Mouse (Mus musculus): ENCODE data around the gene Trmt61a. TPM values are rescaled to one million over a fixed set of nuclear protein-coding genes. Genes with fewer than 3 reads are reported as not detected.
"Not testable (repeated sequence)": the region's sequence is repeated elsewhere in the genome, so short reads cannot be mapped to it uniquely, and the experiment has no call there.

Gene Trmt61a
- polyA plus RNA-seq, 1 experiment from 2014 or later = 10.4 TPM

DNA sequence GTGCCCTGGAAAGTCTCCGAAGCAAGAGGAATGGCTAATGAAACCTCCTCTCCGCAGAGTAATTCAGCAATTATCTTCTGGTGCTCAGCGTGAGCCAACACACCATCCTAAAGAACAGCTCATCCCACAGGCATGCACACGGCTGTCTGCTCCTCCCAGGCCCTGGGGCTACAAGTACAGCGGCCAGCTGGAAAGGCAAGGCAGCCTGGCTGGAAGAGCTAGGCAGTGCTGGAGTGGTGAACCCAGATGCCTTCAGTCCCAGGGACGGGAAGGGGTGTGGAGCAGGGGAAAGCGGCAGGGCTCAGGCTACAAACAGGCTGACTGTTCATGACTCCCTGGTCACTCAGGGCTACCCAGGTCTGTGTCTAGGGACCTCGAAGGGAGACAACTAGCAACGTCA is 26.7 kb downstream of the Trmt61a start:
- ATAC-seq (replicated peaks) = no peak
- Histone ChIP-seq H3K27me3 (replicated peaks) (no peaks in the 10 kb centered on the region), H3K4me3 (no peak overlapping the region), H3K9me3 (no peaks in the 10 kb centered on the region), H3K4me1 (no peaks in the 10 kb centered on the region), H3K36me3 (replicated peaks) (peaks cover 10% of the 10 kb centered on the region), H3K9ac (no peak overlapping the region), H3K4me2 (no peak overlapping the region), H3K27ac (no peak overlapping the region)
- WGBS = 55% methylated on average over 9 of the region's 9 CpGs

DNA sequence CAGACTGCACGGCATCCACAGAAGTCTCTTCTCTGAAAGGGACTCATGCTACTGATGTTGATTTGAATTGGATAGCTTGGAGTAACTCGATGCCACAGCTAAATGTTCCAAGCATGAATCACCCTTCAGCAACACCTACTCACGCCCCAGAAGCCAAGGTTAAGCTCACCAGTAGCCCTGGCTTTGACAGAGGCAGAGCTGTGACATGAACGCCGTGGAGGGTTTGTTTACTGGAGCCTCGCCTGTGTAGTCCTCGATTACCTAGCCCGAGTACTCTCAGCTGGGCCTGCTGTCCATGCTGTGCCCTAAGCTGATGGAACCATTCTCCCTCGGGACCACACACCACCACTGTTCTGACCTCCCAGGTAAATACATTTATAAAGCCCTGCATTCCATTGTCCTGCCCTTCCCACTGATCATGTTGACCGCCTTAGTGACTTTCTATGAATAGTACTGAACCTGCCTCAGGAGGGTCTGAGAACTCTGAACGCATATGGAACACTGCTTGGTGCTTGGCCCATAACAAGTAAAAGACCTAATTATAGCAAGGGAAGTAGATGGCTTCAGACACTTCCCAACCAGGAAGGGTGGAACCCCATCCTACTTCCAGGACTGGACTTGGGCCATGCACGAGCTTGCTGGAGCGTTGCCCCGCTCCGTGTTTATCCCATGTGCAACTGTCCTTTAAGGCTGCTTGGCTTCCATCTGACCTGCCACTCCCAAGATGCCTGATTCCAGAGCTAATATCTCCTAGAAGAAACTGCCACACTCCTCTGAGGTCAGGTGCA is 27.5 kb downstream of the Trmt61a start:
- Histone ChIP-seq H3K27ac (no peak overlapping the region), H3K4me1 (no peaks in the 10 kb centered on the region), H3K4me2 (no peak overlapping the region), H3K27me3 (replicated peaks) (no peaks in the 10 kb centered on the region), H3K36me3 (replicated peaks) (peaks cover 17% of the 10 kb centered on the region), H3K9ac (no peak overlapping the region), H3K4me3 (no peak overlapping the region), H3K9me3 (no peaks in the 10 kb centered on the region)
- WGBS = 80% methylated on average over 15 of the region's 15 CpGs
- ATAC-seq (replicated peaks) = no peak

DNA sequence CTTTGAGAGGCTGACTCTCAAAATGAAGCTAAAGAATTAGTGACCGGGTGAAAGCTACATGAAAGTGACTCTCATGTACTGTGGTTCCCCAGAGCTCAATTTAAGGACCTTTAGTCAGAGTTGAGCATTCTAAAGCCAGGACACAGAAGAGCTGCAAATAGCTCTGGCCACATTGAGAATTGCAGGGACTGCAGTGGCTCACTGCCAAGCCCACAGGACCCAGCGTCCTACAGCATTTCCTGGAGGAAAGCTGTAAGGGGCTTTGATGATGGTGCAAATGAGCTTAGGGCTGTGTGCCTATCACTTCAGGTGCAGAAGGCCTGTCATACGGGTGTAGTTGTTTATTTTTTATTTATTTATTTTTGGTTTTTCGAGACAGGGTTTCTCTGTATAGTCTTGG is 30.3 kb downstream of the Trmt61a start:
- H3K4me3 ChIP-seq = no peak overlapping the region
- H3K4me2 ChIP-seq = no peak overlapping the region
- H3K36me3 ChIP-seq (replicated peaks) = peaks cover 23% of the 10 kb centered on the region
- no peak for ATAC-seq (replicated peaks)
- no peak overlapping the region for H3K9ac ChIP-seq
- no peaks in the 10 kb centered on the region for H3K9me3 ChIP-seq
- no peak overlapping the region for H3K27ac ChIP-seq
- WGBS = 81% methylated on average over 4 of the region's 4 CpGs
- H3K27me3 ChIP-seq (replicated peaks) = no peaks in the 10 kb centered on the region
- peaks cover 11% of the 10 kb centered on the region for H3K4me1 ChIP-seq

- WGBS = 93% methylated on average over 10 of the region's 10 CpGs
- Histone ChIP-seq H3K27ac (no peak overlapping the region), H3K4me3 (no peak overlapping the region), H3K9ac (no peak overlapping the region), H3K4me2 (no peak overlapping the region), H3K36me3 (replicated peaks) (peaks cover 23% of the 10 kb centered on the region), H3K4me1 (peaks cover 25% of the 10 kb centered on the region), H3K9me3 (no peaks in the 10 kb centered on the region), H3K27me3 (replicated peaks) (no peaks in the 10 kb centered on the region)
- no peak for ATAC-seq (replicated peaks)
These were observed 32.2 kb downstream of the Trmt61a start for GRCm38 (mm10) chr12:111710091-111710490.

DNA sequence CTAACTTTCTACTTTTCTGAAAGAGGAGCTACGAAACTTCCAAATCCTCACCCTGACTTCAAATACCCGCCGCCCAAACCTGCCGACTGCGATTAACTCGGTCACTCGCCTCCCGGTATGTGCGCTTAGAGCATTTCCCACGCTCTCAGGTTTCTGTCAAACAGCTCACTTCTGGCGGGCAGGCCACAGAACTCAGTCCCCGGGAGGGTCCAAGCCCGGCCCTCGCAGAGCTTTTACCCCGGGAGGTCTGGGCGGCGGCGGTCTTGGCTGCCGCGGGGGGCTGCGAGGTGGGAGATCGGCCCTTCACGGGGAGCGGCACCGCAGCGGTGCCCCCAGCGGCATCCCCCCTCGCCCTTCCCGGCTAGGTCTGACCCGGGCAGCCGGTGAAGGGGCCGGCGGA is 34.6 kb downstream of the Trmt61a start:
- Histone ChIP-seq H3K27ac (peak overlapping the region; percentile 86), H3K4me1 (peaks cover 25% of the 10 kb centered on the region), H3K9me3 (no peaks in the 10 kb centered on the region), H3K36me3 (replicated peaks) (peaks cover 23% of the 10 kb centered on the region), H3K4me2 (peak overlapping the region; percentile 71), H3K9ac (peak overlapping the region; percentile 85), H3K27me3 (replicated peaks) (no peaks in the 10 kb centered on the region), H3K4me3 (peak overlapping the region; percentile 83)
- WGBS = under 1% methylated on average over 32 of the region's 33 CpGs
- peak; percentile 22; the same call in 1 of the 2 replicates for ATAC-seq (replicated peaks)

DNA sequence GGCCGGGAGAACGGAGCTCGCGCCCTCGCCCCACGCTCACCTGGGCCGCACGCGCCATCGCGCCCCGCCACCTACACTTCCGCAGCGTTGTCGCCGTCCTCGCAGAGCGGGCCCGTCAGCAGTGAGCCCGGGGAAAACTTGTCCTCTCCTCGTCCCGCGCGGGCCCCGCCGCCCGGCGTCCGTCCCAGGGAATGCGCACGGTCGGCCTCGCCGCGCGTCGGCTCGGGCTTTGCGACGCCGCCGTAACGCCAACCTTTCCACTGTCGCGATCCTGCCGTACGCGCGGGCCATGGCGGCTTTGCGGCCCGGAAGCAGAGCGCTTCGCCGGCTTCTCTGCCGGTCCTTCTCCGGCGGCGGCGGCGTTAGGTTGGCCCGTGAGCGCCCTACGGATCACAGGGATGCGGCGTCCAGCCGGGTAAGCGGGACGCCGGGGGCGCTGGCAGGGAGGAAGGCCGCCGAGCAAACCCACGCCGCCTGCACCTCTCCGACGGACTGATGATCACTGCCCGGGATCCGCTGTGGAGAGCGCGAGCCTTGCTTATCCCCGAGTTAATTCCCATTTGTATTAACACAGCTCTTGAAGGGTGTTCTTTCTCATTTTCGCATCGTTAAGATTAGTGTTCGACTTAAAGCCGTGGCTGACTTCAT is 35.2 kb downstream of the Trmt61a start, which contains the start of the genes Bag5 and Apopt1:
Bag5 (minus strand) TSS at position 254 of the 648 bp plus-strand sequence.
Apopt1 (plus strand) TSS at position 258 of the 648 bp plus-strand sequence.
- H3K4me3 ChIP-seq = peak within 1 kb of the TSS; percentile 83
- H3K4me1 ChIP-seq = peaks cover 26% of the 10 kb centered on the region
- H3K27ac ChIP-seq = peak within 1 kb of the TSS; percentile 86
- H3K4me2 ChIP-seq = peak within 1 kb of the TSS; percentile 71
- peak within 1 kb of the TSS; percentile 85 for H3K9ac ChIP-seq
- no peaks in the 10 kb centered on the region for H3K9me3 ChIP-seq
- H3K27me3 ChIP-seq (replicated peaks) = no peaks in the 10 kb centered on the region
- under 1% methylated on average over 85 of the region's 86 CpGs for WGBS
- ATAC-seq (replicated peaks) = peak; percentile 97
- H3K36me3 ChIP-seq (replicated peaks) = peaks cover 23% of the 10 kb centered on the region

- H3K4me1 ChIP-seq = peaks cover 32% of the 10 kb centered on the region
- 74% methylated on average over 6 of the region's 6 CpGs for WGBS
These were observed 36.0 kb downstream of the Trmt61a start for GRCm38 (mm10) chr12:111713880-111714279.

GRCm38 (mm10) chr12:111716505-111716904 is 38.6 kb downstream of the Trmt61a start:
- no peaks in the 10 kb centered on the region for H3K36me3 ChIP-seq (replicated peaks)
- no peak overlapping the region for H3K27ac ChIP-seq
- ATAC-seq (replicated peaks) = no peak
- H3K27me3 ChIP-seq (replicated peaks) = no peaks in the 10 kb centered on the region
- no peak overlapping the region for H3K4me3 ChIP-seq
- no peak overlapping the region for H3K4me2 ChIP-seq
- 96% methylated on average over 7 of the region's 7 CpGs for WGBS
- H3K9me3 ChIP-seq = no peaks in the 10 kb centered on the region
- H3K4me1 ChIP-seq = peaks cover 29% of the 10 kb centered on the region
- H3K9ac ChIP-seq = no peak overlapping the region

More at GRCm38 (mm10) chr12:111713880-111714279, 36.0 kb downstream of the Trmt61a start:
- Histone ChIP-seq H3K4me2 (peak overlapping the region; percentile 71), H3K36me3 (replicated peaks) (peaks cover 19% of the 10 kb centered on the region), H3K9ac (peak overlapping the region; percentile 85; the same call in 1 of the 2 replicates), H3K4me3 (peak overlapping the region; percentile 83)
- not testable (repeated sequence) for H3K27me3 ChIP-seq (replicated peaks); H3K27ac ChIP-seq; ATAC-seq (replicated peaks); H3K9me3 ChIP-seq

- no peak for ATAC-seq (replicated peaks)
- peaks cover 2% of the 10 kb centered on the region; the same call in 1 of the 2 replicates for H3K36me3 ChIP-seq (replicated peaks)
- H3K27ac ChIP-seq = peak overlapping the region; percentile 36
- H3K4me3 ChIP-seq = no peak overlapping the region
- 38% methylated on average over 8 of the region's 8 CpGs for WGBS
- H3K9me3 ChIP-seq = no peaks in the 10 kb centered on the region
- H3K4me2 ChIP-seq = no peak overlapping the region
- H3K27me3 ChIP-seq (replicated peaks) = no peaks in the 10 kb centered on the region
- peaks cover 21% of the 10 kb centered on the region for H3K4me1 ChIP-seq
- no peak overlapping the region for H3K9ac ChIP-seq
These were observed 40.8 kb downstream of the Trmt61a start for GRCm38 (mm10) chr12:111718656-111719055.

- H3K36me3 ChIP-seq (replicated peaks) = peaks cover 3% of the 10 kb centered on the region; the same call in 1 of the 2 replicates
- H3K4me3 ChIP-seq = no peak overlapping the region
- no peak overlapping the region for H3K9ac ChIP-seq
- ATAC-seq (replicated peaks) = no peak
- peaks cover 7% of the 10 kb centered on the region for H3K4me1 ChIP-seq
- H3K4me2 ChIP-seq = no peak overlapping the region
- no peak overlapping the region for H3K27ac ChIP-seq
- H3K27me3 ChIP-seq (replicated peaks) = no peaks in the 10 kb centered on the region
- WGBS = 84% methylated on average over 4 of the region's 4 CpGs
- no peaks in the 10 kb centered on the region for H3K9me3 ChIP-seq
These were observed 42.3 kb downstream of the Trmt61a start for GRCm38 (mm10) chr12:111720222-111720621.

DNA sequence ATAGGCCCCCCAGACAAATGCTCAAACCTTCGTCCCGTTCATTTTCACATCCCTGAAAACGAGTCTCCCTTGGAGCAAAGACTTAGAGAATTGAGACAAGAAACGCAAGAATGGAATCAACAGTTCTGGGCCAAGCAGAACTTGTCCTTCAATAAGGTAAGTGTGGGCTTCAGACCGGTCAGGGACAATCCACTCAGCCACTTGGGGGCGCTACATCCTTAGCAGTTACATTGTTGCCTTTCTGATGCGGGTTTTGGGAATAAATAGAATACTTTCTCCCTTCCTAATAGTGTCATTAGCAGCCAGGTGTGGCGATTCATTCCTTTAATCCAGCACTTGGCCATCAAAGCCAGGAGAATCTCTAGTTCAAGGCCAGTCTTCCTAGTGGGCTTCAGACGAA is 44.7 kb downstream of the Trmt61a start:
- no peaks in the 10 kb centered on the region for H3K9me3 ChIP-seq
- H3K27ac ChIP-seq = no peak overlapping the region
- ATAC-seq (replicated peaks) = no peak
- WGBS = 67% methylated on average over 9 of the region's 9 CpGs
- peaks cover 7% of the 10 kb centered on the region for H3K4me1 ChIP-seq
- no peak overlapping the region for H3K9ac ChIP-seq
- H3K36me3 ChIP-seq (replicated peaks) = peaks cover 3% of the 10 kb centered on the region; the same call in 1 of the 2 replicates
- H3K27me3 ChIP-seq (replicated peaks) = no peaks in the 10 kb centered on the region
- H3K4me2 ChIP-seq = no peak overlapping the region
- H3K4me3 ChIP-seq = no peak overlapping the region

DNA sequence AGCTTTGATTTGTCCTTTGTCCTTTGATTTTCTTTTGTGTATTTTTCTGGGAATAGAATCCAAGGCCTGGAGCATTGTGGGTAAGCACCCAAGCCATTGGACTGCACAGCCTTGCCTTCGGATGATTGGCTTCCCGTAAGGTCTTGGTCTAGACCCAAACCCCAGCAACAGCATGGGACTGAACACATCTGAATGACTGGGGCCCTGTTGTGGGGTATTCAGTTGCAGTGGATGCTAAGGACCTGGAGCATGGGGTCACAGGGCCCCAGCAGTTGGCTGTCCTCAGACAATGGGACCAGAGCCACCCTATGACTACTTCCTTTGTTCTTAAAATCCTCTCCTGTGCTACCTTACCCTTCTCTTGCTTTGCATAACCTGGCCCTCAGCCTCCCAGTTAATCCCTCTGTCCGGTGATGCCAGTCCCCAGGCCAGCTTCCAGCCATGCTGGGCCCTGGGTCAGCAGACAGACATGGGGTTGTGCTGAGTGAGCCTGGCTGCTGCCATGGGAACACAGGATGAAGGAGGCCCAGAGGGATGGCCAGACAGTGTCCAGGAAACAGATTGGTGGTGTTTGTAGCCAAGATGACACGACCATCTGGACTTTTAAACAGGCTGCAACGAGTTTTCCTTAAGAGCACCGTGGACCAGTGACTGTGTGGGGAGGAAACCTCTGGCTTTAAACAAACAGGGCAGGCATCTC is 46.9 kb downstream of the Trmt61a start:
- peaks cover 3% of the 10 kb centered on the region; the same call in 1 of the 2 replicates for H3K36me3 ChIP-seq (replicated peaks)
- H3K27me3 ChIP-seq (replicated peaks) = no peaks in the 10 kb centered on the region
- H3K4me3 ChIP-seq = no peak overlapping the region
- WGBS = 31% methylated on average over 6 of the region's 6 CpGs
- H3K27ac ChIP-seq = peak overlapping the region; percentile 53
- no peak overlapping the region for H3K9ac ChIP-seq
- no peaks in the 10 kb centered on the region for H3K9me3 ChIP-seq
- no peaks in the 10 kb centered on the region for H3K4me1 ChIP-seq
- peak; percentile 60; the same call in 1 of the 2 replicates for ATAC-seq (replicated peaks)
- no peak overlapping the region for H3K4me2 ChIP-seq
